Mouse (Mus musculus) spleen, adult 2 months (tissue): ENCODE results near the gene Lrrc4c. TPM values are rescaled to one million over a fixed set of nuclear protein-coding genes. Genes with fewer than 3 reads are reported as not detected.

Experiments
- DNase-seq, 2 experiments: peaks; one replicate each; pipeline versions ENCODE4 v3.0.0 to v3.0.0-alpha.2; 2012 to 2021; ENCODE audit warnings: low spot score in 2 of 2, low read depth in 1 of 2
- H3K27ac ChIP-seq: fragments of 200-500 bp; 2 replicates; pipeline ENCODE4 v1.5.1; 2012; ENCODE audit warnings: low read length, inconsistent platforms; ENCODE audit not compliant: insufficient read depth
- H3K27me3 ChIP-seq: fragments of 200-500 bp; 2 replicates; pipeline ENCODE4 v1.6.1; 2012; ENCODE audit warnings: mild to moderate bottlenecking, moderate library complexity, low read length, inconsistent platforms; ENCODE audit not compliant: control insufficient read depth, insufficient read depth
- H3K36me3 ChIP-seq: fragments of 200-500 bp; 2 replicates; pipeline ENCODE4 v1.6.1; 2012; ENCODE audit warnings: mild to moderate bottlenecking, low read length, inconsistent platforms; ENCODE audit not compliant: control insufficient read depth, insufficient read depth
- H3K4me1 ChIP-seq: fragments of 200-500 bp; 2 replicates; pipeline ENCODE4 v1.6.1; 2011; ENCODE audit warnings: inconsistent platforms; ENCODE audit not compliant: control insufficient read depth, insufficient read depth, insufficient read length
- H3K4me3 ChIP-seq: fragments of 200-500 bp; 2 replicates; pipeline ENCODE4 v1.5.1; 2011; ENCODE audit warnings: mild to moderate bottlenecking, inconsistent platforms; ENCODE audit not compliant: insufficient read depth, insufficient read length; ENCODE audit errors: extremely low read depth
- CTCF ChIP-seq: fragments of 200-500 bp; IDR thresholded peaks from 2 replicates; pipeline ENCODE4 v1.5.1; 2011; ENCODE audit warnings: mild to moderate bottlenecking, inconsistent platforms; ENCODE audit not compliant: insufficient read depth, insufficient read length, insufficient replicate concordance; ENCODE audit errors: extremely low read depth
- POLR2A ChIP-seq: fragments of 200-500 bp; IDR thresholded peaks from 2 replicates; pipeline ENCODE4 v1.6.1; 2011; ENCODE audit warnings: low read depth, low read length, inconsistent platforms
- WGBS: fragments of 180-500 bp; shearing (Covaris S2); methylation state at CpG from one replicate; pipeline ENCODE4 v1.1.7; 2018; 5-methylcytosine and 5-hydroxymethylcytosine counted together
- polyA plus RNA-seq: library from polyadenylated mRNA; depleted of rRNA; stranded (reverse); fragments of >200 nt; gene quantifications from 2 replicates; pipeline ENCODE4 v1.2.3, GENCODE M21; 2012

Lrrc4c gene
- polyA plus RNA-seq, 1 experiment = 0.43 TPM

DNA sequence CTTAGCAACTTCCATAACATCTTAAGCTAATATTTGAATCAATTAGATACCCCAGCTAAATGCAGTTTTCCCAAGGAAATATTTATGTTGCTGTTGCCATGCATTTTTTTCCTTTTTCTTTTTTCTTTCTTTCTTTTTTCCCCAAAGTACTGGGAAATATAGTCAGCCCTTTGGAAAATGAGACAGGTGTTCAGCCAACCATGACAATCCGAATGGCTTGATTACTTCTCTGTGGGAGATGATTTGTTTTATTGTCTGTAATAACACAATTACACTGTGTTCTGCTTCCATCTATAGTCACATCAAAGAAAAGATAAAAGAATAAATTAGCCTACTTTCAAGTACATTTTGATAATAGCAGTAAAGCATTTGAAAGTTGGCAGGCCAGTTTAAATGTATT lies 1334.7 kb downstream of the Lrrc4c start:
- no peaks in the 10 kb centered on the region for H3K36me3 ChIP-seq
- no peak overlapping the region for H3K4me3 ChIP-seq
- DNase-seq = no peak
- no peaks in the 10 kb centered on the region for H3K4me1 ChIP-seq
- TF ChIP-seq CTCF = no peak
- no peak for TF ChIP-seq POLR2A
- H3K27ac ChIP-seq = no peak overlapping the region
- WGBS = 82% methylated on average over 1 of the region's 1 CpGs
- no peaks in the 10 kb centered on the region for H3K27me3 ChIP-seq
